Mouse (Mus musculus) myocyte (in vitro differentiated cells): Measurements from ENCODE around the gene Psmd8. TPM values are rescaled to one million over a fixed set of nuclear protein-coding genes. Genes with fewer than 3 reads are reported as not detected.

Experiments used
- H3K27me3 ChIP-seq: one replicate; pipeline ENCODE4 v1.6.1; 2011; ENCODE audit not compliant: control insufficient read depth, insufficient read depth, insufficient read length
- H3K36me3 ChIP-seq: one replicate; pipeline ENCODE4 v1.6.1; 2011; ENCODE audit not compliant: control insufficient read depth, insufficient read depth
- H3K4me2 ChIP-seq: one replicate; pipeline ENCODE4 v1.6.1; 2011; ENCODE audit warnings: low read depth, control low read depth
- H3K4me3 ChIP-seq: one replicate; pipeline ENCODE4 v1.5.1; 2011; ENCODE audit warnings: mild to moderate bottlenecking, control low read depth, moderate library complexity
- H3K79me2 ChIP-seq: one replicate; pipeline ENCODE4 v1.6.1; 2011; ENCODE audit not compliant: control insufficient read depth, insufficient read depth
- H3ac ChIP-seq: one replicate; pipeline ENCODE4 v1.6.1; 2011; ENCODE audit not compliant: control insufficient read depth, insufficient read length
- CEBPB ChIP-seq: IDR thresholded peaks from 2 replicates; pipeline ENCODE4 v1.6.1; 2011; ENCODE audit warnings: mild to moderate bottlenecking, moderate library complexity; ENCODE audit not compliant: poor library complexity, insufficient read depth, severe bottlenecking
- MYOG ChIP-seq, 3 experiments: IDR thresholded peaks; one replicate each; pipeline ENCODE4 v1.6.1; 2011; ENCODE audit warnings: control low read depth in 2 of 3, low read depth in 2 of 3, mild to moderate bottlenecking in 2 of 3; ENCODE audit not compliant: insufficient read length in 2 of 3, control insufficient read depth in 1 of 3, insufficient read depth in 1 of 3
- POLR2A ChIP-seq: IDR thresholded peaks from one replicate; pipeline ENCODE4 v1.6.1; 2011; ENCODE audit warnings: low read depth, mild to moderate bottlenecking, control low read depth, moderate library complexity; ENCODE audit not compliant: insufficient read length
- POLR2AphosphoS2 ChIP-seq: IDR thresholded peaks from one replicate; pipeline ENCODE4 v1.6.1; 2011; ENCODE audit warnings: low read depth, control low read depth; ENCODE audit not compliant: insufficient read length
- TCF12 ChIP-seq: IDR thresholded peaks from one replicate; pipeline ENCODE4 v1.6.1; 2011; ENCODE audit warnings: mild to moderate bottlenecking, control low read depth; ENCODE audit not compliant: poor library complexity, insufficient read depth, severe bottlenecking
- USF1 ChIP-seq: IDR thresholded peaks from one replicate; pipeline ENCODE4 v1.6.1; 2011; ENCODE audit warnings: low read depth, mild to moderate bottlenecking, control low read depth, moderate library complexity
- polyA plus RNA-seq: library from polyadenylated mRNA; unstranded; fragments of >200 nt; fragmentation: generic; extraction: Trizol; gene quantifications from one replicate; pipeline ENCODE4 v1.2.1, GENCODE M21; 2012; ENCODE audit warnings: missing spikeins

Psmd8 gene
- polyA plus RNA-seq, 1 experiment, result 404 TPM

GRCm38 (mm10) chr7:29128725-29129124 is 51.8 kb downstream of the Psmd8 start:
- no peak for TF ChIP-seq POLR2A
- Histone ChIP-seq H3ac (no peak overlapping the region), H3K27me3 (no peaks in the 10 kb centered on the region), H3K36me3 (no peaks in the 10 kb centered on the region), H3K4me3 (no peak overlapping the region), H3K4me2 (no peak overlapping the region), H3K79me2 (no peaks in the 10 kb centered on the region)

- H3K4me3 ChIP-seq, result no peak overlapping the region
- peaks cover 15% of the 10 kb centered on the region for H3K79me2 ChIP-seq
- TF ChIP-seq CEBPB (no peak), TCF12 (no peak), USF1 (peak; percentile 57)
Measured at GRCm38 (mm10) chr7:29126173-29126915, 54.2 kb downstream of the Psmd8 start.

DNA sequence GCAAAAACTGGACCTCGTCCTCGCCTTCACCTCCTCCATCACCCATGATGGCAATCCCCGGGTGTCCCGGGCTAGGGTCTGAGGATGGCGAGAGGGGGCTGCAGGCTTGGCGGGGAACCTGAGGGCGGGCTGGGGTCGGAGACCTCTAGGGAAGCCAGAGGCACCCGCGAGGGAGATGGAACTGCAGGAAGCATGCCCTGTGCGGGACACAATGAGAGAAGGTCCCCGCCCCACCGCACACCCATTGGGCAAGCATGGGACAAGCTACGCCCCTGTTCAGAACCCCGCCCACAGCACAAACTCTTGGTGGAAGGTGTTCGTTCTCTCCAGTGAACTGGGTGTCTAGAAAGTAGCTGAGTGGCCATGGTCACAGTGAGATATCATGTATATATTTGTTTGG is 55.5 kb downstream of the Psmd8 start, which contains the start of gene Ryr1:
Gene Ryr1 (minus strand): TSS at position 210 of the 400 bp plus-strand sequence.
- H3K36me3 ChIP-seq, result no peaks in the 10 kb centered on the region
- peak within 1 kb of the TSS; percentile 73 for H3ac ChIP-seq
- peak in 1 of 3 experiments; percentile 10 for TF ChIP-seq MYOG (IDR thresholded peaks at IDR 0.05; ENCODE audit: control insufficient read depth in 1 of 3, insufficient read depth in 1 of 3, insufficient read length in 2 of 3, low read depth in 2 of 3)
- TF ChIP-seq POLR2AphosphoS2, result peak; percentile 92
- no peak for TF ChIP-seq USF1
- TF ChIP-seq POLR2A, result peak; percentile 93
- H3K4me3 ChIP-seq, result peak within 1 kb of the TSS; percentile 54
- peaks cover 15% of the 10 kb centered on the region for H3K79me2 ChIP-seq
- no peaks in the 10 kb centered on the region for H3K27me3 ChIP-seq
- H3K4me2 ChIP-seq, result peak within 1 kb of the TSS; percentile 72

More at GRCm38 (mm10) chr7:29126173-29126915, 54.2 kb downstream of the Psmd8 start:
- H3K27me3 ChIP-seq, result no peaks in the 10 kb centered on the region
- no peak overlapping the region for H3K4me2 ChIP-seq
- no peak overlapping the region for H3ac ChIP-seq
- no peaks in the 10 kb centered on the region for H3K36me3 ChIP-seq

Other genes starting within 250 kb of the Psmd8 start
- 270 TPM for gene Actn4, start 218.4 kb downstream of the Psmd8 start, polyA plus RNA-seq
- gene Eif3k, start 198.8 kb downstream of the Psmd8 start, polyA plus RNA-seq, result 335 TPM
- gene Map4k1, start 198.7 kb downstream of the Psmd8 start, polyA plus RNA-seq, result 0.18 TPM
- 73.1 TPM for gene Ryr1, start 55.5 kb downstream of the Psmd8 start, polyA plus RNA-seq
- gene Rasgrp4, start 45.9 kb downstream of the Psmd8 start, polyA plus RNA-seq, result 0.01 TPM
- 11.6 TPM for gene Fam98c, start 24.5 kb downstream of the Psmd8 start, polyA plus RNA-seq
- 0.89 TPM for gene Ggn, start 10.5 kb downstream of the Psmd8 start, polyA plus RNA-seq
- gene Spred3, start 10.3 kb downstream of the Psmd8 start, polyA plus RNA-seq, result 4.1 TPM
- not detected for gene Catsperg1, start 33.3 kb upstream of the Psmd8 start, polyA plus RNA-seq
- 0.01 TPM for gene Kcnk6, start 51.8 kb upstream of the Psmd8 start, polyA plus RNA-seq
- gene Yif1b, start 57.6 kb upstream of the Psmd8 start, polyA plus RNA-seq, result 166 TPM
- 42.4 TPM for gene 2200002D01Rik, start 67.8 kb upstream of the Psmd8 start, polyA plus RNA-seq
- 0.10 TPM for gene Spint2, start 101.2 kb upstream of the Psmd8 start, polyA plus RNA-seq
- gene Ppp1r14a, start 108.6 kb upstream of the Psmd8 start, polyA plus RNA-seq, result 0.35 TPM
- 3.4 TPM for gene Dpf1, start 123.2 kb upstream of the Psmd8 start, polyA plus RNA-seq